Mouse (Mus musculus): Measurements from ENCODE around the gene Rnf24. TPM values are rescaled to one million over a fixed set of nuclear protein-coding genes. Genes with fewer than 3 reads are reported as not detected.

Rnf24 gene
- polyA plus RNA-seq, 1 experiment = 14.6 TPM

DNA sequence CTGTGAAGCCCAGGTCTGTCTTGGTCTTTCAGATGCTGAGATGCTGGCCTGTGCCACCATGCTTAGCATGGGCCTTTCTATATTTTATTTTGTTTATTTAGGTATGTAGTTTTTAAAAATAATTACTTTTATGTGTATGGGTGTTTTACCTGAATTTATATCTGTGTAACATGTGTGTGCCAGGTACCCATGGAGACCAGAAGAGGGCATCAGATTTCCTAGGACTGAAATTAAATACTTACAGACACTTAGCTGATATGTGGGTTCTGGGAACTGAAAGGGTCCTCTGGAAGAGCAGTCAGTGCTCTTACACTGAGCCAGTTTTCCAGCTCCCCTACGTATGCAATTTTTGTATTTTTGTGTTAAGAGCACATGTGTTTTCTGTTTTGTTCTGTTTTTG, 66.4 kb downstream of the Rnf24 start:
- WGBS = 86% methylated on average over 1 of the region's 1 CpGs
- DNase-seq = no peak
- no peaks in the 10 kb centered on the region for H3K4me1 ChIP-seq (ENCODE audit: control insufficient read depth, insufficient read depth, low read length)
- H3K4me3 ChIP-seq (replicated peaks; ENCODE audit: insufficient read depth, low read depth, low read length) = no peak overlapping the region
- no peak overlapping the region for H3K27ac ChIP-seq (ENCODE audit: insufficient read depth, low read length)
- TF ChIP-seq POLR2A (IDR thresholded peaks at IDR 0.05; ENCODE audit: borderline replicate concordance, insufficient read depth, low read length) = no peak
- no peak for TF ChIP-seq CTCF (IDR thresholded peaks at IDR 0.05; ENCODE audit: borderline replicate concordance, insufficient read depth, low read depth, low read length)
- H3K27me3 ChIP-seq (ENCODE audit: control insufficient read depth, insufficient read depth, low read length) = no peaks in the 10 kb centered on the region

DNA sequence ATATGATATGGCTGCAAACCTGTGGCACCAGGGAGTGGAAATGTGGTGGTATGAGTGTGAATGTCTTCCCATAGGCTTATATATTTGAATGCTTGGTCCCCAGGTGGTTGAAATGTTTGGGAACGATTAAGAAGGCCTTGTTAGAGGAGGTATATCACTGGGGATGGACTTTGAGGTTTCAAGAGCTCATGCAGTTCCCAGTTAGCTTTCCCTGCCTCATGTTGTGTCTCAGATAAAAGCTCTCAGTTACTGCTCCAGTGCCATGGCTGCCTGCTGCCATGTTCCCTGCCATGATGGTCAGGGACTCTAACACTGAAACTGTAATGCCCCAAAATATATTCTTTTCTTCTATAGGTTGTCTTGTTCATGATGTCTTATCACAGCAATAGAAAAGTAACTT, 71.1 kb downstream of the Rnf24 start:
- WGBS = 78% methylated on average over 1 of the region's 1 CpGs
- DNase-seq = no peak
- H3K27ac ChIP-seq (ENCODE audit: insufficient read depth, low read length) = no peak overlapping the region
- TF ChIP-seq CTCF (IDR thresholded peaks at IDR 0.05; ENCODE audit: borderline replicate concordance, insufficient read depth, low read depth, low read length) (no peak), POLR2A (IDR thresholded peaks at IDR 0.05; ENCODE audit: borderline replicate concordance, insufficient read depth, low read length) (no peak)
- no peaks in the 10 kb centered on the region for H3K4me1 ChIP-seq (ENCODE audit: control insufficient read depth, insufficient read depth, low read length)
- no peak overlapping the region for H3K4me3 ChIP-seq (replicated peaks; ENCODE audit: insufficient read depth, low read depth, low read length)
- H3K27me3 ChIP-seq (ENCODE audit: control insufficient read depth, insufficient read depth, low read length) = no peaks in the 10 kb centered on the region

DNA sequence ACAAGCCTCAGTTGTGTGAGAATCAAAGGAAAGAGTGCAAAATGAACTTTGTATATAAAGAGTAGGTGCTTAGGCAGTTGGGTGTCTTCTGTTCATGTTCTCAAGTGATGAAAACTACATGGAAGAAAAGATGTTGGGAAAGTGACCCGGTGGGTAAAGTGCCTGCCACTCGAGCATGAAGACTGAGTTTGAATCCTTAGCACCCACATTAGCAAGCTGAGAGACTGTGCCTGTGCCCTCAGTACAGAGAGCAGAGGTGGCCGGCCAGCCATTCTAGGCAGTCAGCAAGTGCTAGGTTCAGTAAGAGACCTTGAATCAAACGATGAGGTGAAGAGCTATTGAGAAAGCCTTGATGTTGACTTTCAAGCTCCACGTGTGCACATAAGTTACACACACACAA, 76.0 kb downstream of the Rnf24 start:
- no peak overlapping the region for H3K4me3 ChIP-seq (replicated peaks; ENCODE audit: insufficient read depth, low read depth, low read length)
- WGBS = 89% methylated on average over 5 of the region's 5 CpGs
- no peaks in the 10 kb centered on the region for H3K4me1 ChIP-seq (ENCODE audit: control insufficient read depth, insufficient read depth, low read length)

DNA sequence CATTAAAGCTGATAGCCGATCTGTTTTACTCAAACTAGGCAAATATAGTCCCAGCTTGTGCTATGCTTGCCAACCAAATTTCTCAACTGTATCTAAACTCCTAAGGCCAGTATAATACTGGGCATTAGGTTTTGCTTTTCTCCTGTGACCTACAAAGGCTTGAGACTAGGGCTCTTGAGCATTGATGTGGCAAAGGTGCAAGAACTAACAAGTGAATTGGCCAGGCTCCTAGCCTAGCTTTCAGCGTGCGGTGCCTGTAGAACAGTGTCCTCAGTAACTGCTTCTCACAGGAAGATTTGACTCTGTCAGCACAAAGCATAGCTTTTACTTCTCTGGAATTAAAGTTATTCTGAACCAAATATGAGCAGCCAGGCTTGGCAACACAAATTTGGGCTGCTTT, 77.2 kb downstream of the Rnf24 start:
- Histone ChIP-seq H3K4me3 (replicated peaks; ENCODE audit: insufficient read depth, low read depth, low read length) (no peak overlapping the region), H3K27ac (ENCODE audit: insufficient read depth, low read length) (no peak overlapping the region), H3K27me3 (ENCODE audit: control insufficient read depth, insufficient read depth, low read length) (no peaks in the 10 kb centered on the region), H3K4me1 (ENCODE audit: control insufficient read depth, insufficient read depth, low read length) (no peaks in the 10 kb centered on the region)
- TF ChIP-seq POLR2A (IDR thresholded peaks at IDR 0.05; ENCODE audit: borderline replicate concordance, insufficient read depth, low read length) (no peak), CTCF (IDR thresholded peaks at IDR 0.05; ENCODE audit: borderline replicate concordance, insufficient read depth, low read depth, low read length) (no peak)
- WGBS = 86% methylated on average over 3 of the region's 3 CpGs
- DNase-seq = peak in 1 of 2 experiments; percentile 20

More for the DNA sequence above, 76.0 kb downstream of the Rnf24 start:
- no peaks in the 10 kb centered on the region for H3K27me3 ChIP-seq (ENCODE audit: control insufficient read depth, insufficient read depth, low read length)
- H3K27ac ChIP-seq (ENCODE audit: insufficient read depth, low read length) = no peak overlapping the region
- no peak for TF ChIP-seq POLR2A (IDR thresholded peaks at IDR 0.05; ENCODE audit: borderline replicate concordance, insufficient read depth, low read length)
- TF ChIP-seq CTCF (IDR thresholded peaks at IDR 0.05; ENCODE audit: borderline replicate concordance, insufficient read depth, low read depth, low read length) = no peak
- no peak for DNase-seq

DNA sequence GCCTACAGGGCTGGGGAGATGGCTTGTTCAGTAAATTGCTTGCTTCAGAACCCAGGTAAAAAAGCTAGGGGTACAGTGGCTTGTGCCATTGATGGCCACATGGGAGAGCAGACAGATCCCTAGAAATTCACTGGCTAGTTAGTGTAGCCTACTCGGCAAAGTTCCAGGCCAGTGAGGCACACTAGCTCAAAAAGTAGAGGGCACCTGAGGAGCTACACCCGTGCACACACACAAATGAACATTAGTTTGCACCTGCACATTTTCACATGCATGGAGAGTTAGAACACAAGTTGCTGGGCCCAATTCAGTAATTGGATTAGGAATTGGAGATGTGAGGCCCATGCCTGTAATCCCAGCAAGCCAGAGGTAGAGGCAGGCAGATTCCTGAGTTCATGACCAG, 87.6 kb downstream of the Rnf24 start:
- TF ChIP-seq POLR2A (IDR thresholded peaks at IDR 0.05; ENCODE audit: borderline replicate concordance, insufficient read depth, low read length) (no peak), CTCF (IDR thresholded peaks at IDR 0.05; ENCODE audit: borderline replicate concordance, insufficient read depth, low read depth, low read length) (no peak)
- Histone ChIP-seq H3K27me3 (ENCODE audit: control insufficient read depth, insufficient read depth, low read length) (no peaks in the 10 kb centered on the region), H3K4me3 (replicated peaks; ENCODE audit: insufficient read depth, low read depth, low read length) (no peak overlapping the region), H3K4me1 (ENCODE audit: control insufficient read depth, insufficient read depth, low read length) (no peaks in the 10 kb centered on the region; the same call in 1 of the 2 replicates), H3K27ac (ENCODE audit: insufficient read depth, low read length) (no peak overlapping the region)
- whole genome bisulfite sequencing = 57% methylated on average over 2 of the region's 2 CpGs
- DNase-seq = no peak

DNA sequence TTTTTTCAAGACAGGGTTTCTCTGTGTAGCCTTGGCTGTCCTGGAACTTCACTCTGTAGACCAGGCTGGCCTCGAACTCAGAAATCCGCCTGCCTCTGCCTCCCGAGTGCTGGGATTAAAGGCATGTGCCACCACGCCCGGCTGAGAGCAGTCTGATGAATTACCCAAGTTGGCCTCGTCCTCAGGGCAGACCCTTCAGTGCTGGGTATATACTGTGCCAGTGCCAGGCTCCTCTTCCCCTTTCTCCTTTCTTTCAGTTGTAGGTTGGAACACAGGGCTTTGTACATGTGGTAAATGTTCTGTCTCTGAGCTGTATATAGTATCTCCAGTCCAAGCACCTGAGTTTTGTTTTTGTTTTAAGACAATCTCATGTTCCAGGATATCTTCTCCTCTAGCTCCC, 88.7 kb downstream of the Rnf24 start:
- WGBS = 37% methylated on average over 6 of the region's 6 CpGs
- H3K4me3 ChIP-seq (replicated peaks; ENCODE audit: insufficient read depth, low read depth, low read length) = peak overlapping the region; percentile 24
- no peak for DNase-seq
- H3K4me1 ChIP-seq (ENCODE audit: control insufficient read depth, insufficient read depth, low read length) = no peaks in the 10 kb centered on the region; the same call in 1 of the 2 replicates
- no peaks in the 10 kb centered on the region for H3K27me3 ChIP-seq (ENCODE audit: control insufficient read depth, insufficient read depth, low read length)
- TF ChIP-seq CTCF (IDR thresholded peaks at IDR 0.05; ENCODE audit: borderline replicate concordance, insufficient read depth, low read depth, low read length) (no peak), POLR2A (IDR thresholded peaks at IDR 0.05; ENCODE audit: borderline replicate concordance, insufficient read depth, low read length) (no peak)
- H3K27ac ChIP-seq (ENCODE audit: insufficient read depth, low read length) = no peak overlapping the region

DNA sequence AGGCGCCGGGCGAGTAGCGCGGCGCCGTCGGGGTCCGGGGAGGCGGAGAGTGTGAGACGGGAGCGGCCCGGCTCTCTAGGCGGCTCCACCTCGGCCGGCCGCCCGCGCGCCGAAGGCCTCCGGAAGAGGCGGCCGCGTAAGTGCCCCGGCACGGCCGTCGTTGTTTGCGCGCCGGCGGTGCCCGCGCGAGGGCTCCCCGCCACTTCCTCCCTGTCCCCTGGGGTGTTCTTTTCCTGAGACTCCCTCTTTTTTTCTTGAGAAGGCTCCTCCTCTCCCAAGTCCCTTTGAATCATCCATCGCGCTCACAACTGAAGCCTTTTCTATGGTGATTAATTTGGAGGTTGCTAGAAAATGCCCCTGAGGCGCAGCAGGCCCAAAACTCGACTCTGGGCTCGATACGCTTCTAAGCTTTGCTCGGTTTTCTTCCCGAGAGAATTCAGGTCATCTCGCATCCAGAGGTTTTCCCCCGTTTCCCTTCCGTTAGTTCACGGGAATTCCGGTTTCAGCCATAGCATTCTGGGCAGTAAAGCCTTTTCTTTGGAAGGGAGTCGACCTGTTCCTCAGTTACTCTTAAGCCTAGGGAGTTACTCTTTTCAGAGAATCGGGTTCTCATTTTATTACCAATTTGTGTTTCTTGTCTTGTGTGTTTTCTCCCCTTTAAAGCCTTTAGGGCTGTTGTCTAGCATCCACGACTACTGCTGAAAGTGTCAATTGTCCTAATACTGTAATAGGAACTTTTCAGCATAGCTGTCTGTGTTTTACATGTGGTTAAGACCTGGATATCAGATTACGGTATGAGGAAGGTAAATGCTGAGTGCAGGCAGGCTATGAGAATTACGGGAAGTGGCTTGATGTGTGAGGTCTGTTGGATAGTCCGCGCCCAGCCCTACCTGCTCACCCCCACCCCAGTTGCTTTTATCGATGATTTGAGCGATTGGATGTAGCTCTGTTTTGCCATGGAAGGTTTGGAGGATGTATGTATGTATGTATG, 89.7 kb downstream of the Rnf24 start:
- Histone ChIP-seq H3K27me3 (ENCODE audit: control insufficient read depth, insufficient read depth, low read length) (no peaks in the 10 kb centered on the region), H3K27ac (ENCODE audit: insufficient read depth, low read length) (peak overlapping the region; percentile 73), H3K4me1 (ENCODE audit: control insufficient read depth, insufficient read depth, low read length) (no peaks in the 10 kb centered on the region; the same call in 1 of the 2 replicates), H3K4me3 (replicated peaks; ENCODE audit: insufficient read depth, low read depth, low read length) (peak overlapping the region; percentile 84)
- no peak for DNase-seq
- TF ChIP-seq POLR2A (IDR thresholded peaks at IDR 0.05; ENCODE audit: borderline replicate concordance, insufficient read depth, low read length) (no peak), CTCF (IDR thresholded peaks at IDR 0.05; ENCODE audit: borderline replicate concordance, insufficient read depth, low read depth, low read length) (no peak)
- WGBS = under 1% methylated on average over 59 of the region's 59 CpGs

DNA sequence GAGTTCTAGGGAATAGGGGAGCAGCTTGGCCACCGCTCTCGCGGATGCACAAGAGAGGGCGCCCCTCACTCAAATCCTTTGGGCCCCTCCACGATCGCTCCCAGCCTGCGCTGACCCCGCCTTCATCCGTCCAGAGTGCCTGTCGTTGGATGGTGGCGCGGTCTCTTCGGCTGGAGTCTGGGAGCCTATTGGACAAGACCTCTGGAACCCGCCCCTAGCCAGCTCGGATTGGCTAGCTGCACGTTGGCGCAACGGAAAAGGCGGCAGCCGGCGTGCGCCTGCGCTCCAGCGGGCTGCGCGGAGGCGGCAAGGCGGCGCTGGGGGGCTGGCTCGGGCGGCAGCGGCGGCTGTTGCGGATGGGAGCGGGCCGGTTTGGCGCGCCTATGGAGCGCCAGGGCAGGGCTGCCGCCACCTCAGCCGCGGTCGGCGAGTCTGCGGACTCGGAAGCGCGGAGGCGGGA, 90.4 kb downstream of the Rnf24 start, which contains the start of gene Pank2:
Pank2 (plus strand) TSS at position 283 of the 460 bp plus-strand sequence.
- H3K27me3 ChIP-seq (ENCODE audit: control insufficient read depth, insufficient read depth, low read length) = no peaks in the 10 kb centered on the region
- peak within 1 kb of the TSS; percentile 74 for H3K27ac ChIP-seq (ENCODE audit: insufficient read depth, low read length)
- H3K4me1 ChIP-seq (ENCODE audit: control insufficient read depth, insufficient read depth, low read length) = no peaks in the 10 kb centered on the region; the same call in 1 of the 2 replicates
- peak within 1 kb of the TSS; percentile 84 for H3K4me3 ChIP-seq (replicated peaks; ENCODE audit: insufficient read depth, low read depth, low read length)
- DNase-seq = peak; percentile 98 to 99
- TF ChIP-seq POLR2A (IDR thresholded peaks at IDR 0.05; ENCODE audit: borderline replicate concordance, insufficient read depth, low read length) (peak; percentile 76), CTCF (IDR thresholded peaks at IDR 0.05; ENCODE audit: borderline replicate concordance, insufficient read depth, low read depth, low read length) (no peak)
- WGBS = under 1% methylated on average over 47 of the region's 49 CpGs
